Mouse (Mus musculus) hindbrain, embryonic 13.5 days (tissue): ENCODE measurements around the gene Obscn. TPM values are rescaled to one million over a fixed set of nuclear protein-coding genes. Genes with fewer than 3 reads are reported as not detected.
A peak's percentile ranks its signal among the peaks of the same experiment; 100 is the strongest.

Experiments used
- ATAC-seq: fragments of 200-750 bp; cut with Nextera tagmentation; 2 replicates; pipeline ENCODE4 v1.8.0; 2017; ENCODE audit warnings: moderate TSS enrichment; ENCODE audit not compliant: low FRiP score
- H3K27ac ChIP-seq: fragments of 300-500 bp; sonication (generic); 2 replicates; pipeline ENCODE4 v1.5.1; 2015; ENCODE audit warnings: inconsistent platforms, mild to moderate bottlenecking, moderate library complexity
- H3K27me3 ChIP-seq: fragments of 300-500 bp; sonication (generic); 2 replicates; pipeline ENCODE4 v1.6.1; 2015; ENCODE audit warnings: mild to moderate bottlenecking, inconsistent platforms
- H3K36me3 ChIP-seq: fragments of 300-500 bp; sonication (generic); 2 replicates; pipeline ENCODE4 v1.6.1; 2015; ENCODE audit warnings: mild to moderate bottlenecking, inconsistent platforms
- H3K4me1 ChIP-seq: fragments of 300-500 bp; sonication (generic); replicated peaks from 2 replicates; pipeline ENCODE4 v1.6.1; 2015; ENCODE audit warnings: inconsistent platforms
- H3K4me2 ChIP-seq: fragments of 300-500 bp; sonication (generic); 2 replicates; pipeline ENCODE4 v1.6.1; 2015; ENCODE audit warnings: inconsistent platforms, mild to moderate bottlenecking, moderate library complexity
- H3K4me3 ChIP-seq: fragments of 300-500 bp; sonication (generic); 2 replicates; pipeline ENCODE4 v1.5.1; 2015; ENCODE audit warnings: mild to moderate bottlenecking, inconsistent platforms
- H3K9ac ChIP-seq: fragments of 300-500 bp; sonication (generic); 2 replicates; pipeline ENCODE4 v1.6.1; 2015; ENCODE audit warnings: mild to moderate bottlenecking, inconsistent platforms
- H3K9me3 ChIP-seq: fragments of 300-500 bp; sonication (generic); 2 replicates; pipeline ENCODE4 v1.6.1; 2016; ENCODE audit warnings: inconsistent platforms
- WGBS: fragments of 180-500 bp; shearing (Covaris S2); methylation state at CpG from one replicate; pipeline ENCODE4 v1.1.7; 2015; 5-methylcytosine and 5-hydroxymethylcytosine counted together
- polyA plus RNA-seq: library from polyadenylated mRNA; unstranded; fragments of >200 nt; fragmentation: Nextera tagmentation; extraction: Ambion mirVana; gene quantifications from 2 replicates; pipeline ENCODE4 v1.2.1, GENCODE M21; 2015

The Obscn gene
- polyA plus RNA-seq, 1 experiment from 2014 or later, result 0.22 TPM

- 88% methylated on average over 9 of the region's 9 CpGs for WGBS
- Histone ChIP-seq H3K9me3 (no peaks in the 10 kb centered on the region), H3K9ac (no peak overlapping the region), H3K36me3 (peaks cover 60% of the 10 kb centered on the region), H3K27me3 (peaks cover 21% of the 10 kb centered on the region), H3K4me3 (no peak overlapping the region), H3K27ac (no peak overlapping the region), H3K4me2 (no peak overlapping the region), H3K4me1 (peaks cover 8% of the 10 kb centered on the region)
- no peak for ATAC-seq
Measured at GRCm38 (mm10) chr11:58990794-58991193, 145.4 kb downstream of the Obscn start.

- Histone ChIP-seq H3K4me2 (no peak overlapping the region), H3K36me3 (peaks cover 66% of the 10 kb centered on the region), H3K9ac (no peak overlapping the region), H3K4me1 (peaks cover 8% of the 10 kb centered on the region), H3K4me3 (no peak overlapping the region), H3K27me3 (peaks cover 14% of the 10 kb centered on the region), H3K9me3 (no peaks in the 10 kb centered on the region), H3K27ac (no peak overlapping the region)
- 88% methylated on average over 17 of the region's 17 CpGs for WGBS
- ATAC-seq, result no peak
Measured at GRCm38 (mm10) chr11:58990141-58990540, 146.1 kb downstream of the Obscn start.

GRCm38 (mm10) chr11:58989166-58989565 lies 147.0 kb downstream of the Obscn start:
- H3K27me3 ChIP-seq, result peaks cover 9% of the 10 kb centered on the region; the same call in 1 of the 2 replicates
- H3K4me2 ChIP-seq, result no peak overlapping the region
- H3K4me1 ChIP-seq, result peaks cover under 1% of the 10 kb centered on the region
- no peak overlapping the region for H3K27ac ChIP-seq
- H3K9me3 ChIP-seq, result no peaks in the 10 kb centered on the region
- ATAC-seq, result no peak
- WGBS, result 97% methylated on average over 4 of the region's 4 CpGs
- peaks cover 76% of the 10 kb centered on the region for H3K36me3 ChIP-seq
- H3K9ac ChIP-seq, result no peak overlapping the region
- no peak overlapping the region for H3K4me3 ChIP-seq

GRCm38 (mm10) chr11:58985299-58985917 lies 150.8 kb downstream of the Obscn start:
- 89% methylated on average over 3 of the region's 3 CpGs for WGBS
- H3K36me3 ChIP-seq, result peaks cover 82% of the 10 kb centered on the region

GRCm38 (mm10) chr11:58984657-58985056 lies 151.5 kb downstream of the Obscn start:
- no peak overlapping the region for H3K9ac ChIP-seq
- no peak overlapping the region for H3K4me3 ChIP-seq
- ATAC-seq, result no peak
- no peaks in the 10 kb centered on the region for H3K9me3 ChIP-seq
- H3K4me2 ChIP-seq, result no peak overlapping the region
- 95% methylated on average over 7 of the region's 7 CpGs for WGBS
- peaks cover 75% of the 10 kb centered on the region for H3K36me3 ChIP-seq
- peaks cover 26% of the 10 kb centered on the region for H3K4me1 ChIP-seq
- H3K27ac ChIP-seq, result no peak overlapping the region
- no peaks in the 10 kb centered on the region for H3K27me3 ChIP-seq

More at GRCm38 (mm10) chr11:58985299-58985917, 150.8 kb downstream of the Obscn start:
- Histone ChIP-seq H3K4me1 (peaks cover 18% of the 10 kb centered on the region), H3K9me3 (no peaks in the 10 kb centered on the region), H3K27me3 (no peaks in the 10 kb centered on the region), H3K27ac (no peak overlapping the region), H3K9ac (no peak overlapping the region), H3K4me2 (no peak overlapping the region), H3K4me3 (no peak overlapping the region)
- no peak for ATAC-seq

GRCm38 (mm10) chr11:58983691-58984341 lies 152.4 kb downstream of the Obscn start:
- Histone ChIP-seq H3K4me2 (no peak overlapping the region), H3K4me3 (no peak overlapping the region), H3K4me1 (peaks cover 34% of the 10 kb centered on the region), H3K9me3 (no peaks in the 10 kb centered on the region), H3K36me3 (peaks cover 66% of the 10 kb centered on the region), H3K27me3 (no peaks in the 10 kb centered on the region), H3K9ac (no peak overlapping the region), H3K27ac (no peak overlapping the region)
- ATAC-seq, result no peak
- 94% methylated on average over 6 of the region's 6 CpGs for WGBS

- Histone ChIP-seq H3K4me1 (peaks cover 39% of the 10 kb centered on the region), H3K27ac (no peak overlapping the region), H3K4me3 (no peak overlapping the region), H3K9ac (no peak overlapping the region), H3K36me3 (peaks cover 54% of the 10 kb centered on the region), H3K27me3 (no peaks in the 10 kb centered on the region), H3K9me3 (no peaks in the 10 kb centered on the region), H3K4me2 (no peak overlapping the region)
- ATAC-seq, result no peak
- WGBS, result 88% methylated on average over 18 of the region's 18 CpGs
Measured at GRCm38 (mm10) chr11:58982471-58983097, 153.6 kb downstream of the Obscn start.

- peaks cover 47% of the 10 kb centered on the region for H3K36me3 ChIP-seq
- H3K27ac ChIP-seq, result no peak overlapping the region; the same call in 1 of the 2 replicates
- no peak overlapping the region for H3K4me2 ChIP-seq
- H3K9ac ChIP-seq, result 0 out of 2 replicates have a peak overlapping the region, but pooled peaks have one; percentile 8
- H3K4me1 ChIP-seq, result peaks cover 44% of the 10 kb centered on the region
- H3K27me3 ChIP-seq, result no peaks in the 10 kb centered on the region
- no peaks in the 10 kb centered on the region for H3K9me3 ChIP-seq
- H3K4me3 ChIP-seq, result no peak overlapping the region
- no peak for ATAC-seq
- WGBS, result 55% methylated on average over 14 of the region's 14 CpGs
Measured at GRCm38 (mm10) chr11:58981541-58982447, 154.4 kb downstream of the Obscn start.

GRCm38 (mm10) chr11:58980381-58980990 lies 155.7 kb downstream of the Obscn start:
- peak overlapping the region; percentile 2 for H3K4me2 ChIP-seq
- H3K27ac ChIP-seq, result no peak overlapping the region
- H3K9ac ChIP-seq, result peak overlapping the region; percentile 93; the same call in 1 of the 2 replicates
- peaks cover 34% of the 10 kb centered on the region for H3K36me3 ChIP-seq
- ATAC-seq, result no peak
- 77% methylated on average over 5 of the region's 5 CpGs for WGBS
- H3K4me1 ChIP-seq, result peaks cover 51% of the 10 kb centered on the region
- no peaks in the 10 kb centered on the region for H3K9me3 ChIP-seq
- no peak overlapping the region for H3K4me3 ChIP-seq
- H3K27me3 ChIP-seq, result no peaks in the 10 kb centered on the region

- peaks cover 55% of the 10 kb centered on the region for H3K4me1 ChIP-seq
- ATAC-seq, result no peak
Measured at GRCm38 (mm10) chr11:58979661-58980060, 156.5 kb downstream of the Obscn start.

GRCm38 (mm10) chr11:58979183-58979582 lies 157.0 kb downstream of the Obscn start:
- H3K27me3 ChIP-seq, result no peaks in the 10 kb centered on the region
- ATAC-seq, result no peak
- peak overlapping the region; percentile 100 for H3K4me2 ChIP-seq
- no peak overlapping the region for H3K27ac ChIP-seq
- H3K4me1 ChIP-seq, result peaks cover 58% of the 10 kb centered on the region
- H3K4me3 ChIP-seq, result peak overlapping the region; percentile 99
- H3K9me3 ChIP-seq, result no peaks in the 10 kb centered on the region
- peak overlapping the region; percentile 93 for H3K9ac ChIP-seq
- WGBS, result 85% methylated on average over 3 of the region's 3 CpGs
- peaks cover 27% of the 10 kb centered on the region for H3K36me3 ChIP-seq

More at GRCm38 (mm10) chr11:58979661-58980060, 156.5 kb downstream of the Obscn start:
- H3K4me2 ChIP-seq, result peak overlapping the region; percentile 100
- H3K9me3 ChIP-seq, result no peaks in the 10 kb centered on the region
- peak overlapping the region; percentile 99 for H3K4me3 ChIP-seq
- WGBS, result 85% methylated on average over 7 of the region's 7 CpGs
- peaks cover 27% of the 10 kb centered on the region for H3K36me3 ChIP-seq
- no peaks in the 10 kb centered on the region for H3K27me3 ChIP-seq
- no peak overlapping the region for H3K27ac ChIP-seq
- peak overlapping the region; percentile 93 for H3K9ac ChIP-seq
